Mouse (Mus musculus): ENCODE results near the gene Asb10.

Asb10 gene

DNA sequence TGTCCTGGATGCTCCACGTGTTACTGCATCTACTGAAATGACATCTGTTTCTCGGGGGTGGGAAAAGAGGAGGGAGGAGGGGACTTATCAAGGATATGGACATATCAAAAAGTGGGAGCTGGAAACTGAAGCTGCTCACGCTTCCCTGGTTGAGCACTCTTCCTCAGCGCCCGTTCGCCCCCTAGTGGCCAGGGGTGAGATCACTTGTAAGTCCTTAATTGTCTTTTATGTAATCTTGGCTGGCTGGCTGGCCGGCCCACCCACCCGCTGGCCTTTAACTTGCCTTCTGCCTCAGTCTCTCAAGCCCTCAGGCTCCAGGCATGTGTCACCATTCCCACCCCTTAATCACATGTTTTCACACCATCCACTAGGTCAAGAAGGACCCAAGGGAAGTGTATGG lies 54.7 kb downstream of the Asb10 start:
- DNase-seq: peak; percentile 94

DNA sequence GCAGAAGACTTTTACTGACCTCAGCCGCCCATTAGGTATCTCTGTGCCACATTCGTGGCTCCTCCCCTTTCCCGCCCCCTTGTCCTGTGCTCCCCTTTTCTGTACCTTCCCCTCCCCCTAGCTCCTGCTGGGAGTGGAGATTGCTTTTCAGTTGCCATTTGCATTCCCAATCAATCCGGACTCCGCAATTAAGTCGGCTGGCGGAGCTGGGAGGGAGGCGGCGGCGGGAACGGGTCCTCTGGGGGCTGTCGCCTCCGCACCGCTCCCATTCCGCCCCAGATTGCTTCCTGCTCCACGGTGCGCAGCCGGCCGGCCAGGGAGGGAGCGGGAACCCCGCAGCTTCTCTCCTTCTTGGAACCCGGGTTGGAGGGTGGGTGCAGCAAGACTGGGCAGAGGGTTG lies 55.8 kb downstream of the Asb10 start:
- DNase-seq: peak; percentile 44

DNA sequence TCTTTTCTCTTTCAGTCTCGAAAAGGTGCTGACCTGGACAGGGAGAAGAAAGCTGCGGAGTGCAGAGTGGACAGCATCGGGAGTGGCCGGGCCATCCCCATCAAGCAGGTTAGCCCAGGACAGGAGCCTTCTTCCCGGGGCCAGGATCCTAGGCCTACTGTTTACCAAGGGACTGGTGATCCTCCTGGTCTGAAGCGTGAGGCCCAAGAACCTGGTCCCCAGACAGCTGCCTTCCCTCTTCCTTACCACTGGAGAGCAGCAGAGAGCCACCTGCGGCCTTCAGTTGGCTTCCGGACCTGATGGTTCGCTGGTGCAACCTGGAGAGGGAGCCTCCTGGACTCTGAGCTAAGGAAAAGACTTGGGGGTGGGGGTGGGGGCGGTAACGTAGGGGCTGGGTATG lies 57.5 kb downstream of the Asb10 start:
- peak; percentile 82 for DNase-seq
